Mouse (Mus musculus): ENCODE results near the gene Agtrap. TPM values are rescaled to one million over a fixed set of nuclear protein-coding genes. Genes with fewer than 3 reads are reported as not detected.
"Not testable (repeated sequence)": the region's sequence is repeated elsewhere in the genome, so short reads cannot be mapped to it uniquely, and the experiment has no call there.

Gene Agtrap
- polyA plus RNA-seq, 1 experiment: 106 TPM

DNA sequence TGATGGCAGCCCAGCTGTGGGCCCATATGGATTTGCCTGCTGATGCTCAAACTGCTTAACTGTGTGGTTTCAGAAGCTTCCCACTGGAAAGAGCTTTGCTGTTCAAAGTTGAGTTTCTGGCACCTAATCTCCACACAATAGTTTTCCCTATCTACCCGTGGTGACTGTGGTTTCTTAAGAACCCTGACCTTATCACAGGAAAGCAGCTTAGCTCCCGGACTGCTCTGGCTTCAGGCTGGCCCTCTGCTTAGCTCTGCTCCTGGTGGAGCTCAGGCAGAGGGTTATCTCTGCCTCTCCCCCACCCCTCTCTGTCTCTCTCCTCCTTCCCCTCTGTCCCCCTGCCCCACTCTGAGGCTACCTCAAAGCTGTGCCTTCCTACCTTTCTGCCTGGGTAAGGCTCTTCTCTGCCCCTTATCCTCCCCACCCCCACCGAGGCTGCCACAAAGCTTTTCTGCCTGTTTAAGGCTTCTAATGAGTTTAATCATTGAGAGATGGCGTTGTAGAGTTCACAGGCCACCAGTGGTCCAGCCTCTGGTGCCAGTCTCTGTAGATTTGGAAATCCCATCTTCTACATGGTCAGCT is 41.3 kb downstream of the Agtrap start:
- Histone ChIP-seq H3K27ac (ENCODE audit: control insufficient read depth, insufficient read depth, low read length) (no peak overlapping the region), H3K36me3 (ENCODE audit: control insufficient read depth, insufficient read depth, low read length) (no peaks in the 10 kb centered on the region; the same call in none of the 2 replicates), H3K4me3 (ENCODE audit: control insufficient read depth, insufficient read depth, low read length) (no peak overlapping the region), H3K27me3 (ENCODE audit: control insufficient read depth, insufficient read depth, low read length) (no peaks in the 10 kb centered on the region), H3K4me1 (replicated peaks; ENCODE audit: control insufficient read depth, insufficient read depth, low read length) (peaks cover 5% of the 10 kb centered on the region)
- no peak for DNase-seq
- TF ChIP-seq POLR2A (IDR thresholded peaks at IDR 0.05; ENCODE audit: control insufficient read depth, extremely low read depth, insufficient read depth, low read length, poor library complexity) (no peak), CTCF (IDR thresholded peaks at IDR 0.05; ENCODE audit: borderline replicate concordance, control insufficient read depth, extremely low read depth, insufficient read depth, low read length, poor library complexity) (no peak)
- WGBS: 63% methylated on average over 4 of the region's 4 CpGs

DNA sequence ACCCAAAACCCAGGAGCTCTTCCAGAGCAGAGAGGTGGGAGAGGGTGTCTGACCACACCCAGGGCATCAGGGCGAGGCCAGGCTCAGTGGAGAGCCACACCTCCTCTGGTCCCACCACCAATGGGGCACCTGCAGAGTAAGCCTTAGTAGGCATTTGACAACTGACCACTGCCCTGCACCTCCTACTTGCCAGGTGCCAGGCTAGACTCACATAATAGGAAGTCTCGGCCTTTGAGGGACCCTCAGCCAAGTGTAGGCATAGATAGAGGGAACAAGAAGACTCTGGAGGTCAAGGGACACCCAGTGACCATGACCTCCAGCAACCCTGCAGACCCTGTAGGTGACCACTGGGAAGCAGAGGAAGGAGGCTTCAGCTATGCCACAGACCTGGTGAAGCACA is 43.7 kb downstream of the Agtrap start:
- Histone ChIP-seq H3K27me3 (ENCODE audit: control insufficient read depth, insufficient read depth, low read length) (no peaks in the 10 kb centered on the region), H3K36me3 (ENCODE audit: control insufficient read depth, insufficient read depth, low read length) (no peaks in the 10 kb centered on the region; the same call in 1 of the 2 replicates), H3K27ac (ENCODE audit: control insufficient read depth, insufficient read depth, low read length) (no peak overlapping the region), H3K4me3 (ENCODE audit: control insufficient read depth, insufficient read depth, low read length) (no peak overlapping the region), H3K4me1 (replicated peaks; ENCODE audit: control insufficient read depth, insufficient read depth, low read length) (peaks cover 28% of the 10 kb centered on the region)
- WGBS: 97% methylated on average over 2 of the region's 2 CpGs
- TF ChIP-seq POLR2A (IDR thresholded peaks at IDR 0.05; ENCODE audit: control insufficient read depth, extremely low read depth, insufficient read depth, low read length, poor library complexity) (no peak), CTCF (IDR thresholded peaks at IDR 0.05; ENCODE audit: borderline replicate concordance, control insufficient read depth, extremely low read depth, insufficient read depth, low read length, poor library complexity) (no peak)
- DNase-seq: no peak

DNA sequence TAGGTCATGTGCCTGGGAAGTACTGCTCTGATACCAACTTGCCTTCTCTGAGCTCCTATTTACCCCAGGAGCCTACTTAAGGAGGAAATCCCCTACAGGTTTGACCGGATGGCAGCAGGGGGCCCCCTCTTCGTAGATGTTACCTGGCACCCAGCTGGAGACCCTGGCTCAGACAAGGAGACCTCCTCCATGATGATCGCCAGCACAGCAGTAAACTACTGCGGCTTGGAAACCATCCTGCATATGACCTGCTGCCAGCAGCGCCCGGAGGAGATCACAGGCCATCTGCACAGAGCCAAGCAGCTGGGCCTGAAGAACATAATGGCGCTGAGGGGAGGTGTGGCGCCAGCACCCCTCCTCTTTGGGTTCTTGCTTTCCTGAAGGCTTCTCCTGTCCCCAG is 44.5 kb downstream of the Agtrap start:
- H3K27me3 ChIP-seq (ENCODE audit: control insufficient read depth, insufficient read depth, low read length); H3K27ac ChIP-seq (ENCODE audit: control insufficient read depth, insufficient read depth, low read length); H3K36me3 ChIP-seq (ENCODE audit: control insufficient read depth, insufficient read depth, low read length); DNase-seq; H3K4me3 ChIP-seq (ENCODE audit: control insufficient read depth, insufficient read depth, low read length): not testable (repeated sequence)
- 99% methylated on average over 8 of the region's 8 CpGs for WGBS
- peaks cover 28% of the 10 kb centered on the region for H3K4me1 ChIP-seq (replicated peaks; ENCODE audit: control insufficient read depth, insufficient read depth, low read length)

DNA sequence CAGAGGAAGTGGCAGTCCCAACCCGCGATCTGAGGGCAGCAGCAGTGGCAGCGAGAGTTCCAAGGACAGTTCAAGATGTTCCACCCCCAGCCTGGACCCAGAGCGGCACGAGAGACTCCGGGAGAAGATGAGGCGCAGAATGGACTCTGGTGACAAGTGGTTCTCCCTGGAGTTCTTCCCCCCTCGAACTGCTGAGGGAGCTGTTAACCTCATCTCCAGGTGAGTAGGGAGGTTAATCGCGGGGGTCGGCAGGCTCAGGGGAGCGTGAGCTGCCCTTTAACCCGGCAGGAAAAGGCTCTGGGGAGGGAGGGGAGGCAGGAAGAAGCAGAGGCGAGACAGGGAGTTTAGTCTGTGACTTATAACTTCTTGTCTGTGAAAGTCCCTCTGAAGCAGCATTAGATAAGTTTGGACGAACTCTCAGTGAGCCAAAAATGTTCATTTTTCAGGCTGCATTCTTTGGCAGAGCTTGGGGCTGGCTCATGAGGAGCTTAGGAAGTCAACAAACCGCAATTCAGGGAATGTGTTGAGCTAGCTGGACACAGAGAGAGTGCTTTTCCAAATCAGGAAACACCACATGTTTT is 46.1 kb downstream of the Agtrap start:
- WGBS: 6% methylated on average over 16 of the region's 16 CpGs

DNA sequence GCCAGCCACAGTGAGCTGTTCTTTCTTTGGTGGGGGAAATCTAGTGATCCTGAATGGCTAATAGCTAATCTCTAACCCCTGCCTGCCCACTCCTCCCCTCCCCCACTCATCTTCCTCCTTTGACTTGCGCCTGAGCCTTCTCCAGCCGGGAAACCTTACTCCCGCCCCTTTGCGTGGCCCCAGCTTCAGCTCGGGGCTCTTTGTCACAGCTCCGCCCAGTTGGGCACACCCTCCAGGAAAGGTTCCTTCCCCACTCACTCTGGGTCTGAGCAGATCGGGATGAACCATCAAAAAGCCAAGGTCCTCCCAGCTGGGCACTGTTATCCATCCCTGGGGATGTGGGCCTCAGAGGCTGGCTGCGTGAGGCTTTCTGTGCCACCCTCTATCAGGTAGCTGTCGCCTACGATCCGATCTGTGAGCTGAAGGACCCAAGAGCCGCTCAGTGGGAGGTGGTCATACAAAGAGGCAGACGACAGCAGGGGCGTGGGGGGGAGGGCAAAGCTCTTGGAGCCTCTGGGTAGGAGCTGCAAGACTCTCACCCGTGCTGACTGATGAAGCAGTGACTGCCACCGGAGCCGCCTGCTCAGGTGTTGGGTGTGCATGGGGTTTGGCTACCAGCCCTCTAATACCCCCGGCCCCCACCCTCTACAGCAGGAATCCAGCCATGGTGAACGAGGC is 46.8 kb downstream of the Agtrap start:
- no peak overlapping the region for H3K27ac ChIP-seq (ENCODE audit: control insufficient read depth, insufficient read depth, low read length)
- H3K4me3 ChIP-seq (ENCODE audit: control insufficient read depth, insufficient read depth, low read length): peak overlapping the region; percentile 91
- peaks cover 34% of the 10 kb centered on the region for H3K4me1 ChIP-seq (replicated peaks; ENCODE audit: control insufficient read depth, insufficient read depth, low read length)
- no peaks in the 10 kb centered on the region for H3K36me3 ChIP-seq (ENCODE audit: control insufficient read depth, insufficient read depth, low read length)
- H3K27me3 ChIP-seq (ENCODE audit: control insufficient read depth, insufficient read depth, low read length): no peaks in the 10 kb centered on the region
- 3% methylated on average over 19 of the region's 19 CpGs for WGBS
- TF ChIP-seq CTCF (IDR thresholded peaks at IDR 0.05; ENCODE audit: borderline replicate concordance, control insufficient read depth, extremely low read depth, insufficient read depth, low read length, poor library complexity) (no peak), POLR2A (IDR thresholded peaks at IDR 0.05; ENCODE audit: control insufficient read depth, extremely low read depth, insufficient read depth, low read length, poor library complexity) (0 out of 2 replicates have a peak, but pooled peaks have one; percentile 5)
- peak; percentile 24 for DNase-seq

More for the DNA sequence above, 46.1 kb downstream of the Agtrap start:
- peak overlapping the region; percentile 91 for H3K4me3 ChIP-seq (ENCODE audit: control insufficient read depth, insufficient read depth, low read length)
- H3K36me3 ChIP-seq (ENCODE audit: control insufficient read depth, insufficient read depth, low read length): no peaks in the 10 kb centered on the region
- H3K27me3 ChIP-seq (ENCODE audit: control insufficient read depth, insufficient read depth, low read length): no peaks in the 10 kb centered on the region
- peak; percentile 57 for DNase-seq
- H3K27ac ChIP-seq (ENCODE audit: control insufficient read depth, insufficient read depth, low read length): no peak overlapping the region; the same call in 1 of the 2 replicates
- TF ChIP-seq CTCF (IDR thresholded peaks at IDR 0.05; ENCODE audit: borderline replicate concordance, control insufficient read depth, extremely low read depth, insufficient read depth, low read length, poor library complexity): no peak
- TF ChIP-seq POLR2A (IDR thresholded peaks at IDR 0.05; ENCODE audit: control insufficient read depth, extremely low read depth, insufficient read depth, low read length, poor library complexity): 0 out of 2 replicates have a peak, but pooled peaks have one; percentile 13
- H3K4me1 ChIP-seq (replicated peaks; ENCODE audit: control insufficient read depth, insufficient read depth, low read length): peaks cover 34% of the 10 kb centered on the region

DNA sequence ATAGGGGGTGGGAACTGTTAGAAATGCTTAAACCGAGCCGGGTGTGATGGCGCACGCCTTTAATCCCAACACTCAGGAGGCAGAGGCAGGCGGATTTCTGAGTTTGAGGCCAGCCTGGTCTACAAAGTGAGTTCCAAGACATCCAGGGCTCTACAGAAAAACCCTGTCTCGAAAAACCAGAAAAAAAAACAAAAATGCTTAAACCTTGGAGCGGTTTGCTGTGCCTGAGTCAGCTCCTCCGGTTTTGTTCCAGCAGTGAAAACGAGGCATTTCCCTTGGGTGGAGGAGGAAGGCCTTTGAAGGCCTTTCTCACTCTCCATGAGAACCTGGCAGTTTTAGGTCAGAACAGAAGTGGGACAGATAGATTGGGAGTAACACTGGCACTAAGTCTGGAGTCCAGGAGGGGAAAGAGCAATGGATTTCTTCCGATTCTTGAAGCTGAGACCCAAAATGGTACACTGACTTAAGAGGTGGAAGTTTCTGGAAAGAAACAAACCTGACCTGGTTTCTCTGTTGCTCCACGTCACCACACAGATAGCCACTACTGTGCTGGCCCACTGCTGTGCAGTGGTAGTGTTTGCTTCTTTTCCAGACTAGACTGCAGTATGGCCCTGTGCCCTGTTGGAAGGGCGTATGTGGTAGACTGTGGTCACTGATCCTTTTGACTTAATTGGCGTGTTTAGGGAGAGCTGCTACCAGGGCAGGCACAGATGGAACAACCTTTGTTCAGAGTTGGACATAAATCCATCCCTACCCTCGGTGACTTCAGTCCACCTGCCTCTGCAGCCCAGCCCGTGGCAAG is 47.6 kb downstream of the Agtrap start:
- 77% methylated on average over 15 of the region's 15 CpGs for WGBS
- Histone ChIP-seq H3K27me3 (ENCODE audit: control insufficient read depth, insufficient read depth, low read length) (no peaks in the 10 kb centered on the region), H3K27ac (ENCODE audit: control insufficient read depth, insufficient read depth, low read length) (no peak overlapping the region), H3K4me3 (ENCODE audit: control insufficient read depth, insufficient read depth, low read length) (no peak overlapping the region), H3K36me3 (ENCODE audit: control insufficient read depth, insufficient read depth, low read length) (no peaks in the 10 kb centered on the region), H3K4me1 (replicated peaks; ENCODE audit: control insufficient read depth, insufficient read depth, low read length) (peaks cover 34% of the 10 kb centered on the region)
- TF ChIP-seq CTCF (IDR thresholded peaks at IDR 0.05; ENCODE audit: borderline replicate concordance, control insufficient read depth, extremely low read depth, insufficient read depth, low read length, poor library complexity): no peak
- TF ChIP-seq POLR2A (IDR thresholded peaks at IDR 0.05; ENCODE audit: control insufficient read depth, extremely low read depth, insufficient read depth, low read length, poor library complexity): no peak
- DNase-seq: no peak

Measured in thymus, adult 2 months (tissue).